Mouse (Mus musculus) stomach, postnatal 0 days (tissue): ENCODE measurements around the gene Itpr3.

ENCODE experiments used
- CTCF ChIP-seq: IDR thresholded peaks from 2 replicates; pipeline ENCODE4 v1.5.1; 2016; ENCODE audit warnings: antibody characterized with exemption, low read depth, mild to moderate bottlenecking, moderate library complexity
- EP300 ChIP-seq: optimal IDR thresholded peaks from 2 replicates; pipeline ENCODE3; 2016; ENCODE audit warnings: antibody characterized with exemption

DNA sequence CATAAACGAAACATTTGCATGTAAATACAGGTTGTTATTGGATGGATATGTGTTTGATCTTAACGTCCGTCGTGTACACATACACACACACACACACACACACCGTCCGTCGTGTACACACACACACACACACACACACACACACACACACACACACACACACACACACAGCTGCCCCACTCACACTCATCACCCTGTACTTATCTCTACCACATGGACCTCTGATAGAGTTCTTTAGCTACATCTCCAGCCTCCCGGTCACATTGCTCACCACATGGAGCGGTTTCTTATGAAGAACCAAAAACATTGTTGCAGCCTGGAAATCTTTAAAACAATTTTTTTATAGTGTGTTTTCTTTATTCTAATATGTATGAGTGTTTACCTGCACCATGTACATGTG is 77.1 kb downstream of the Itpr3 start:
- TF ChIP-seq EP300 (no peak), CTCF (no peak)
